Mouse (Mus musculus) liver, embryonic 14.5 days (tissue): ENCODE results near the gene Grpr.

Experiments used
- CTCF ChIP-seq: IDR thresholded peaks from 2 replicates; pipeline ENCODE4 v1.5.1; 2016; ENCODE audit warnings: antibody characterized with exemption, low read depth, control low read depth
- EP300 ChIP-seq: IDR thresholded peaks from 2 replicates; pipeline ENCODE4 v1.6.1; 2016; ENCODE audit warnings: antibody characterized with exemption, low read depth

GRCm38 (mm10) chrX:163511766-163512165 is 37.7 kb downstream of the Grpr start:
- TF ChIP-seq CTCF = no peak
- no peak for TF ChIP-seq EP300
